Mouse (Mus musculus): ENCODE measurements at regions not wholly inside any gene's neighbourhood (a gene's known extent, or its start where the extent isn't known, plus 50 kb on each side); places are given as distances from the start of the nearest gene placed in this dataset.

- H3K4me3 ChIP-seq (replicated peaks) = no peak overlapping the region
- 79% methylated on average over 4 of the region's 4 CpGs for WGBS
- peaks cover 16% of the 10 kb centered on the region for H3K4me1 ChIP-seq (replicated peaks)
- no peaks in the 10 kb centered on the region for H3K9me3 ChIP-seq
- H3K36me3 ChIP-seq = no peaks in the 10 kb centered on the region
- ATAC-seq (ENCODE audit: insufficient number of reproducible peaks, insufficient read depth, low FRiP score, low TSS enrichment, low read depth) = no peak
- H3K27me3 ChIP-seq = no peaks in the 10 kb centered on the region
- H3K9ac ChIP-seq (replicated peaks) = no peak overlapping the region
- no peak overlapping the region for H3K4me2 ChIP-seq
- no peak overlapping the region for H3K27ac ChIP-seq
Observed at GRCm38 (mm10) chr7:71289702-71290101, 61.6 kb downstream of the Gm10295 start.

GRCm38 (mm10) chr7:71289266-71289665 is 62.0 kb downstream of the Gm10295 start:
- H3K4me2 ChIP-seq = no peak overlapping the region
- no peak for ATAC-seq (ENCODE audit: insufficient number of reproducible peaks, insufficient read depth, low FRiP score, low TSS enrichment, low read depth)
- no peaks in the 10 kb centered on the region for H3K27me3 ChIP-seq
- no peaks in the 10 kb centered on the region for H3K36me3 ChIP-seq
- no peak overlapping the region for H3K9ac ChIP-seq (replicated peaks)
- no peak overlapping the region for H3K4me3 ChIP-seq (replicated peaks)
- H3K27ac ChIP-seq = no peak overlapping the region
- WGBS = 82% methylated on average over 5 of the region's 5 CpGs
- H3K4me1 ChIP-seq (replicated peaks) = peaks cover 16% of the 10 kb centered on the region
- H3K9me3 ChIP-seq = no peaks in the 10 kb centered on the region

GRCm38 (mm10) chr7:71287441-71287840 is 63.8 kb downstream of the Gm10295 start:
- Histone ChIP-seq H3K4me3 (replicated peaks) (no peak overlapping the region), H3K9ac (replicated peaks) (no peak overlapping the region), H3K27me3 (no peaks in the 10 kb centered on the region), H3K9me3 (peaks cover 4% of the 10 kb centered on the region; the same call in 1 of the 2 replicates), H3K4me2 (no peak overlapping the region), H3K27ac (no peak overlapping the region), H3K36me3 (no peaks in the 10 kb centered on the region), H3K4me1 (replicated peaks) (peaks cover 16% of the 10 kb centered on the region)
- WGBS = 78% methylated on average over 7 of the region's 7 CpGs
- no peak for ATAC-seq (ENCODE audit: insufficient number of reproducible peaks, insufficient read depth, low FRiP score, low TSS enrichment, low read depth)

- Histone ChIP-seq H3K9ac (replicated peaks) (no peak overlapping the region), H3K4me1 (replicated peaks) (peaks cover 16% of the 10 kb centered on the region), H3K36me3 (no peaks in the 10 kb centered on the region), H3K9me3 (peaks cover 4% of the 10 kb centered on the region; the same call in 1 of the 2 replicates), H3K4me3 (replicated peaks) (no peak overlapping the region), H3K27me3 (no peaks in the 10 kb centered on the region), H3K4me2 (no peak overlapping the region), H3K27ac (no peak overlapping the region)
- ATAC-seq (ENCODE audit: insufficient number of reproducible peaks, insufficient read depth, low FRiP score, low TSS enrichment, low read depth) = no peak
Observed at GRCm38 (mm10) chr7:71284246-71284645, 67.0 kb downstream of the Gm10295 start.

GRCm38 (mm10) chr7:71283419-71283818 is 67.9 kb downstream of the Gm10295 start:
- H3K4me1 ChIP-seq (replicated peaks) = peaks cover 9% of the 10 kb centered on the region; the same call in 1 of the 2 replicates
- H3K27ac ChIP-seq = no peak overlapping the region
- ATAC-seq (ENCODE audit: insufficient number of reproducible peaks, insufficient read depth, low FRiP score, low TSS enrichment, low read depth) = no peak
- no peak overlapping the region for H3K4me3 ChIP-seq (replicated peaks)
- WGBS = 95% methylated on average over 3 of the region's 3 CpGs
- no peaks in the 10 kb centered on the region for H3K27me3 ChIP-seq
- H3K36me3 ChIP-seq = no peaks in the 10 kb centered on the region
- H3K9ac ChIP-seq (replicated peaks) = no peak overlapping the region
- peaks cover 4% of the 10 kb centered on the region; the same call in 1 of the 2 replicates for H3K9me3 ChIP-seq
- no peak overlapping the region for H3K4me2 ChIP-seq

GRCm38 (mm10) chr7:71266101-71266500 is 85.2 kb downstream of the Gm10295 start:
- H3K27me3 ChIP-seq = no peaks in the 10 kb centered on the region
- no peaks in the 10 kb centered on the region for H3K9me3 ChIP-seq
- no peak for ATAC-seq (ENCODE audit: insufficient number of reproducible peaks, insufficient read depth, low FRiP score, low TSS enrichment, low read depth)
- no peaks in the 10 kb centered on the region for H3K36me3 ChIP-seq
- H3K4me1 ChIP-seq (replicated peaks) = no peaks in the 10 kb centered on the region
- H3K4me3 ChIP-seq (replicated peaks) = no peak overlapping the region
- H3K4me2 ChIP-seq = no peak overlapping the region
- H3K27ac ChIP-seq = no peak overlapping the region
- WGBS = 90% methylated on average over 8 of the region's 8 CpGs
- no peak overlapping the region for H3K9ac ChIP-seq (replicated peaks)

GRCm38 (mm10) chr7:71264115-71264514 is 87.2 kb downstream of the Gm10295 start:
- no peak overlapping the region for H3K9ac ChIP-seq (replicated peaks)
- no peak overlapping the region for H3K4me3 ChIP-seq (replicated peaks)
- H3K27me3 ChIP-seq = no peaks in the 10 kb centered on the region
- H3K9me3 ChIP-seq = no peaks in the 10 kb centered on the region
- H3K4me2 ChIP-seq = no peak overlapping the region
- 79% methylated on average over 1 of the region's 1 CpGs for WGBS
- H3K4me1 ChIP-seq (replicated peaks) = no peaks in the 10 kb centered on the region
- ATAC-seq (ENCODE audit: insufficient number of reproducible peaks, insufficient read depth, low FRiP score, low TSS enrichment, low read depth) = no peak
- H3K27ac ChIP-seq = no peak overlapping the region
- no peaks in the 10 kb centered on the region for H3K36me3 ChIP-seq

- WGBS = 41% methylated on average over 2 of the region's 2 CpGs
- Histone ChIP-seq H3K27ac (no peak overlapping the region), H3K36me3 (no peaks in the 10 kb centered on the region), H3K9ac (replicated peaks) (no peak overlapping the region), H3K4me3 (replicated peaks) (no peak overlapping the region), H3K4me2 (no peak overlapping the region), H3K9me3 (no peaks in the 10 kb centered on the region), H3K27me3 (no peaks in the 10 kb centered on the region), H3K4me1 (replicated peaks) (no peaks in the 10 kb centered on the region)
- no peak for ATAC-seq (ENCODE audit: insufficient number of reproducible peaks, insufficient read depth, low FRiP score, low TSS enrichment, low read depth)
Observed at GRCm38 (mm10) chr7:71249669-71250068, 101.6 kb downstream of the Gm10295 start.

- Histone ChIP-seq H3K36me3 (no peaks in the 10 kb centered on the region), H3K27me3 (no peaks in the 10 kb centered on the region), H3K9ac (replicated peaks) (no peak overlapping the region), H3K27ac (no peak overlapping the region), H3K9me3 (no peaks in the 10 kb centered on the region), H3K4me2 (no peak overlapping the region), H3K4me1 (replicated peaks) (no peaks in the 10 kb centered on the region), H3K4me3 (replicated peaks) (no peak overlapping the region)
- no peak for ATAC-seq (ENCODE audit: insufficient number of reproducible peaks, insufficient read depth, low FRiP score, low TSS enrichment, low read depth)
- WGBS = 66% methylated on average over 5 of the region's 5 CpGs
Observed at GRCm38 (mm10) chr7:71249216-71249615, 102.1 kb downstream of the Gm10295 start.

GRCm38 (mm10) chr7:71247922-71248321 is 103.4 kb downstream of the Gm10295 start:
- Histone ChIP-seq H3K27me3 (no peaks in the 10 kb centered on the region), H3K9ac (replicated peaks) (no peak overlapping the region), H3K4me1 (replicated peaks) (no peaks in the 10 kb centered on the region), H3K27ac (no peak overlapping the region), H3K4me3 (replicated peaks) (no peak overlapping the region), H3K36me3 (no peaks in the 10 kb centered on the region), H3K4me2 (no peak overlapping the region), H3K9me3 (no peaks in the 10 kb centered on the region)
- ATAC-seq (ENCODE audit: insufficient number of reproducible peaks, insufficient read depth, low FRiP score, low TSS enrichment, low read depth) = no peak
- whole genome bisulfite sequencing = 82% methylated on average over 5 of the region's 5 CpGs

GRCm38 (mm10) chr7:71242379-71242911 is 108.8 kb downstream of the Gm10295 start:
- Histone ChIP-seq H3K4me1 (replicated peaks) (no peaks in the 10 kb centered on the region), H3K4me2 (no peak overlapping the region), H3K27me3 (no peaks in the 10 kb centered on the region), H3K36me3 (no peaks in the 10 kb centered on the region), H3K27ac (no peak overlapping the region), H3K9me3 (no peaks in the 10 kb centered on the region), H3K9ac (replicated peaks) (no peak overlapping the region), H3K4me3 (replicated peaks) (no peak overlapping the region)
- ATAC-seq (ENCODE audit: insufficient number of reproducible peaks, insufficient read depth, low FRiP score, low TSS enrichment, low read depth) = no peak
- 70% methylated on average over 2 of the region's 2 CpGs for WGBS

- ATAC-seq (ENCODE audit: insufficient number of reproducible peaks, insufficient read depth, low FRiP score, low TSS enrichment, low read depth) = no peak
- Histone ChIP-seq H3K36me3 (no peaks in the 10 kb centered on the region), H3K4me2 (no peak overlapping the region), H3K27me3 (no peaks in the 10 kb centered on the region), H3K27ac (no peak overlapping the region), H3K4me1 (replicated peaks) (peaks cover 28% of the 10 kb centered on the region), H3K9me3 (no peaks in the 10 kb centered on the region), H3K9ac (replicated peaks) (no peak overlapping the region), H3K4me3 (replicated peaks) (no peak overlapping the region)
- WGBS = 96% methylated on average over 3 of the region's 3 CpGs
Observed at GRCm38 (mm10) chr7:71239207-71239606, 112.1 kb downstream of the Gm10295 start.

All from limb, embryonic 12.5 days (tissue).